Mouse (Mus musculus) ES-E14 (cell line): Measurements from ENCODE around the gene Upk1a.

ENCODE experiments used
- HCFC1 ChIP-seq: IDR thresholded peaks from 2 replicates; pipeline ENCODE4 v1.6.1; 2012; ENCODE audit warnings: low read length, inconsistent platforms, borderline replicate concordance; ENCODE audit not compliant: insufficient read depth
- ZC3H11A ChIP-seq: IDR thresholded peaks from 2 replicates; pipeline ENCODE4 v1.6.1; 2012; ENCODE audit warnings: low read depth, mild to moderate bottlenecking, inconsistent platforms, low read length, borderline replicate concordance
- ZNF384 ChIP-seq: IDR thresholded peaks from 2 replicates; pipeline ENCODE4 v1.6.1; 2012; ENCODE audit warnings: low read depth, low read length, inconsistent platforms

DNA sequence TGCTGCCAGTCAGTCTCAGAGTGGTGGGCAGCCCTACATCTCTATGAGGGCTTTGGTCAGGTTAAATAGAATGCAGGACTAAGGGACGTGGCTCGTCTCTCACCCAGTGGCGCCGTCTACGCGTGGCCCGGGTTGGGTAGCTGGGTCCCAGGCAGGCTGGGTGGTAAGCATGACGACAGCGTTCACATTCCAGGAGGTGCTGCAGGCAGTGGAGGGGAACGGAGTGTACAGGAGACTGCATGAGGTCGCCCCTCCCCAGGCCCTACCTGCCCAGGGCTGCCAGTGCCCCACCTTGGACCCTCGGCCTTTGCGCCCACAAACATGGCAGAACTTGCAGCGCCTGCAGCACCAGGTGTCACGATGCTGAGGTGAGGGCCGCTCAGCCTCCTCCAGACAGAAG lies 31.1 kb downstream of the Upk1a start:
- TF ChIP-seq ZC3H11A (no peak), ZNF384 (no peak), HCFC1 (no peak)
